Mouse (Mus musculus): ENCODE data around the gene Pcyt2.

Gene Pcyt2

DNA sequence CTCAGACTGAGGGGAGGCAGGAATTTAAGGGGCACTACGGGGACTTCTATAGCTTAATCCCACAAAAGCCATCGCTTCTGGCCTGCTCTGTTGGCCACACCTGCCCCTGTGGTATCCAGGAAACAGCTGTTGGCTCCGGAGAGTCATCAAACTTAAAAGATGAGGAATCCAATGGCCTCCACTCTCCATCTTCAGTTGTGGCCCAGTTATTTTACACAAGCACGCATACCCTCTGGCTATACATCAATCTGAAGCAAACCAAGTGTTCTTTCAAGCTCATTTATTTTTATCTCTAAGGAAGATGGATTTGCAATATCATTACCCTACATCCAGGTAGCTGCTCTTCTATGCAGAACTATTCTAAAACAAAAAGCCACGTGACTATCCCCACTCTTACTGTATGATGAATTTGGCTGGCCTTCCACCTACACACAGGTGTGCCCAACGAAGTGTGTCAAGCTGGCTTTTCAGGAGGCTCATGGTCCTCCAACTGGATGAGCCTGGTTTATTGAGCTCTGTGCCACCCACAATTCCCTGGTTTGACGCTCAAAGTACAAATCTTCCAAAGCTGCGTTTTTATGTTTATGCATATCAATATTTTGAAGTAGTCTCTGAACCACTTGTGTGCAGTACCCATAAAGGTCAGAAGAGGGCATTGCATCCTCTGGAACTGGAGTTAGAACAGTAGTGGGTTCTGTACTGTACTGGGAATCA lies 35.3 kb downstream of the Pcyt2 start:
- DNase-seq (ENCODE audit: low read depth, low spot score) = no peak

- DNase-seq (ENCODE audit: low read depth, low spot score) = peak; percentile 86
Observed at GRCm38 (mm10) chr11:120581490-120582267, 36.1 kb downstream of the Pcyt2 start, which contains the start of gene Arhgdia. TSS of gene Arhgdia (minus strand) at chr11:120581624.

GRCm38 (mm10) chr11:120580871-120581331 lies 36.8 kb downstream of the Pcyt2 start:
- no peak for DNase-seq (ENCODE audit: low read depth, low spot score)

GRCm38 (mm10) chr11:120580190-120580589 lies 37.5 kb downstream of the Pcyt2 start:
- DNase-seq (ENCODE audit: low read depth, low spot score) = no peak

- peak; percentile 61 for DNase-seq (ENCODE audit: low read depth, low spot score)
Observed at GRCm38 (mm10) chr11:120579316-120580107, 38.2 kb downstream of the Pcyt2 start.

- DNase-seq (ENCODE audit: low read depth, low spot score) = no peak
Observed at GRCm38 (mm10) chr11:120578694-120579243, 39.0 kb downstream of the Pcyt2 start.

DNA sequence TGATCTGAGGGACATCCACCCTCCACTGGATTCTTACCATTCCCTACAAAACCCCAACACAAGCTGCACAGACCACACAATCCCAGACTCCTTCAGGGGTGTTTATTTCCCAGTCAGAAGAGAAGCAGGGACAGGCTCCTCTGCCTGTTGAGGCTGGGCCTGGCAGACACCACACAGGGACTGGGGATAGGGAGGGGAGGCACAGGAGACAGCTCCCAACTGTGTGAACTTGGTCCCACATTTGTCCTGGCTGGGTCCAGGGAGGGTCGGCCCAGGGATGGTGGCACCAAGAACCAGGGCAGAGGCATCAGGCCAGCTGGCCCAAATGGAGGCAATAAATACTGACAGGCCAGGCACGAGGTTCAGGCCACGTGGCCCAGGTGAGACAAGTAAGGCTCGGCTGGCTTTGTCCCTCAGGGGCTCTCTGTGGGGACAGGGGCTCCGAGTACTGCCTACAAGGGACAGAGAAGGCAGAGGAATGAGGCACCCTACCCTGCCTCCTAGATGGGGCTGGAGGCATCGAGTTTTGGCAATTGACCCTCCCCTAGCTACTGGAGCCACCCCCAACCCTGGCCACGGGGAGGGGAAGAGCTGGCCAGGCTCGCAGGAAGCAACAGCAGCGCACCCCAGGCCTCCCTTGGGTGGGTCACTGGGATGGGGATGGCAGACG lies 39.6 kb downstream of the Pcyt2 start:
- no peak for DNase-seq (ENCODE audit: low read depth, low spot score)

DNA sequence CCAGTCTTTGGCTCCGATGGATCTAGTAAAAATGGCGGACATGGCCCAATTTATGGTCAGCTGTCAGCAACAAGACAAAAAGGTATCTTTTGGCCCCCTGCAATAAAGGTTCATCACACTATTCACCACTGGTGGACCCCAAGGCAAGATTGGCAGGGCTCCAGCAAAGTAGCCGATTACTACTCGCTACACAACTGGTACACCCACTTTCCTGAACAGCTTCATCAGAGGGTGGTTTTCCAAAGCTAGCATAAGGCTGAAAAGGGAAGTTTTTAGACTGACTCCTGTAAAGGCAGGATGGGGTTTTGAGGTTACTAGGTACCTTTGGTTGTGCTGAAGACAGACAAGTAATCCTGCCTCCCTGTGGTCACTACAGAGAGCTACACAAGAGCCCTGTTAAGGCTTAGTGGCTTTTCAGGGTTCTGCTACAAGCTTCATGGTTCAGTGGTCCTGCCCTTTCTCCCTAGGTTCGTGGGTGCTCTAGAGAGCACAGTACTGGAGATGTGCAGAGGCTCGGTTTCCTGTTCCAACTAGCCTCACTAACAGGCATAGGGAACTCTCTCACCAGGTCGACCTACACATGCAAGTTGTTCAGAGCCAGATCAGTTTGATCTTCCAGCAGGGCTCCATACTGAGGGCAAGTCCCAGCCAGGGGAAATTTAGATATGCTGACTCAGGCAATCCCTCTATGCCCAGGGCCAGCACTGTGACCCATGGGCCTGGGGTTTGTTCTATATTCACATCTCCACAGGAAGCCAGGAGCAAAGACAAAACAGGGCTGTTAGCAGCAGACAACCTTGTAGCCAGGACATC lies 40.3 kb downstream of the Pcyt2 start:
- no peak for DNase-seq (ENCODE audit: low read depth, low spot score)

- DNase-seq (ENCODE audit: low read depth, low spot score) = no peak
Observed at GRCm38 (mm10) chr11:120576365-120576981, 41.3 kb downstream of the Pcyt2 start.

DNA sequence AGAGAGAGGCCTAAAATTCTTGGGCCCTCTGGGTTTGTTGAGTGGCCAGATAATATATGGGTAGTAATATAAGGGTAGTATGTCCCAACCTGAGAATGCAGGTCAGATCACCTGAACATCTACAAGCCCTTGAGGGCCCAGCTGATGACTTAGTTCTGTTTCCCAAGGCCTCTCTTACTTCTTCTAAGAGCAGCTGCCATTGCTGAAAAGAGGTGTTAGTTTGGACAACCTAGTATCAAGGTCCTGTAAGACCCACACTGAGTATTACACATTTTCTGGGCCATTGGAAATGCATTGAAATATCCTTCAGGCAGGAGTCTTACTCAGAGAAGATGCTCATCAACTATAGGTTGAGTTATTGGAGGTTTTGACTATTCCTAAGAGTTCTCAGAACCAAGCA lies 41.8 kb downstream of the Pcyt2 start:
- DNase-seq (ENCODE audit: low read depth, low spot score) = no peak

- no peak for DNase-seq (ENCODE audit: low read depth, low spot score)
Observed at GRCm38 (mm10) chr11:120575046-120575445, 42.7 kb downstream of the Pcyt2 start.

GRCm38 (mm10) chr11:120574278-120574600 lies 43.5 kb downstream of the Pcyt2 start:
- no peak for DNase-seq (ENCODE audit: low read depth, low spot score)

GRCm38 (mm10) chr11:120573585-120574277 lies 44.0 kb downstream of the Pcyt2 start:
- DNase-seq (ENCODE audit: low read depth, low spot score) = no peak

DNA sequence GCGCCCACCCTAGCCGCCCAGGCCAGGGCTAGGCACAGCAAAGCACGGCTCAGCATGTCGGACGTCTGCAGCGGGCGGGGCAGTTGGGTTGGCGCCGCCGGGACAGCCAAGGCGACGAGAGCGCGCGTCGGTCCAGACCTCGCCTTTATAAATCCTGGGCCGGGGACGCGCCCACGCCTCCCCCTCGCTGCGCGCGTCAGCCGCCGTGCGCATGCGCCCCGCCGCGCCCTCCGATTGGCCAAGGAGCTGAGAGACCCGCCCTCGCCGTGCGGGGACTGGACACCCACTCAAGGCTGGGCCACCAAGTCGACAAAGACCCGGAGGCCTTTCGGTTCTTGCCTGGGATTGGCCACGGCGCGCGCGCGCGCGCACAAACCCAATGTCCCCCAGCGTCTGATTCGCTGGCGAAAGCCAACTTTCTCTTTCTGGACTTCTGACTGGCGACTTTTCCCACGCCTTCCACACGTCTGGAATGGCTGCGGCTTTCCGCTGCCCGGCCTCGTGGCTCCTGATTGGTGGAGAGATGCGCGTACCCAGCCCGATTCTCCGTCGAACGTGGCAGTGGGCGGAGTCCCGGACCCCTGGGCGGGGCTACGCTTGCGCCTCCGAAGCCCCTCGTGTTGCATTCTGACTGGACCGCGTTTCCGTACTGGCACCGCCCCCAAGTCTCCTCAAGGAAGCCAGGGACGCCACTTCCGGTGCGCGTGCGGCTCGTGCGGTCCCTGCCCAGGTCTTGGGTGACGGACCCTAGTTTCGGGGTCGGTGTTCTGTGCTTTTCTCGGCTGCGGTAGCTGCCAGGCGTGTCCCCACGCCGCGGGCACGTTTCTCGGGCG lies 44.8 kb downstream of the Pcyt2 start, which contains the start of gene P4hb:
TSS of gene P4hb (minus strand) at position 502 of the 833 bp plus-strand sequence.
- peak; percentile 100 for DNase-seq (ENCODE audit: low read depth, low spot score)

- no peak for DNase-seq (ENCODE audit: low read depth, low spot score)
Observed at GRCm38 (mm10) chr11:120572417-120572751, 45.4 kb downstream of the Pcyt2 start.

GRCm38 (mm10) chr11:120571754-120572416 lies 45.9 kb downstream of the Pcyt2 start:
- no peak for DNase-seq (ENCODE audit: low read depth, low spot score)

- no peak for DNase-seq (ENCODE audit: low read depth, low spot score)
Observed at GRCm38 (mm10) chr11:120571122-120571521, 46.6 kb downstream of the Pcyt2 start.

GRCm38 (mm10) chr11:120568324-120568723 lies 49.4 kb downstream of the Pcyt2 start:
- no peak for DNase-seq (ENCODE audit: low read depth, low spot score)
